Mouse (Mus musculus) frontal cortex, postnatal 14 days (tissue): ENCODE results near the gene Uhrf2.

Source experiments
- DNase-seq, 2 experiments: peaks; one replicate each; pipeline ENCODE4 v3.0.0; 2022; ENCODE audit warnings: low spot score in 2 of 2

Uhrf2 gene

DNA sequence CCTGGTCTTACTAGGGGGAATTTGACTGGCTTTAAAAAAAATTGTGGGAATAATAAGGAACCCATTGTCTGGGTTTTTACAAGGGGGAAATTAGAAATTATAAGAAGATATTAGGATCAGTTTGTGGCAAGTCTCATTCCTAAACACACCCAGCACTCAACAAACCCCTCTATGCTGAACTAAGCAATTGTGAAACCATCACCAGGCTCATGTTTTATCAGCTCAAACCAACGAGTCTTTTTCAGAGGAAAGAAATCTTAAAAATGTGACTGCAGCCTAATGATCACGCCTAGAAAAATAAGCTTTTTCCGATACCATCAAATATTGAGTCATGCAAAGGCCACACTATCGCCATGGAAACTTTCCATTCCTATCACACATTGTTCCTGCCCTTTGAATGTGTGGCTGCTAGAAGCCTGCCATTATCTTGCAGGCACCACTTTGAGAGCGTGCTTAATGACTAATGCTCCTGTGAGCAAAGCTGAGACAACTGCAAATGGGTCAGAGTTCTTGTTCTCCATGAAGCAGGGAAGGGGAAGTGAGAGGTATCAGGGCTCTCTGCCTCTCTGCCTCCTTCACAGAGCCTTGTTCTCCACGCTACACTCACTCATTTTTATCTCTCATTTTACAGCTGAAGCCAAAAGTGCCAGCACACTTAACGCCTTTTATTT is 94.8 kb downstream of the Uhrf2 start:
- DNase-seq, result no peak

DNA sequence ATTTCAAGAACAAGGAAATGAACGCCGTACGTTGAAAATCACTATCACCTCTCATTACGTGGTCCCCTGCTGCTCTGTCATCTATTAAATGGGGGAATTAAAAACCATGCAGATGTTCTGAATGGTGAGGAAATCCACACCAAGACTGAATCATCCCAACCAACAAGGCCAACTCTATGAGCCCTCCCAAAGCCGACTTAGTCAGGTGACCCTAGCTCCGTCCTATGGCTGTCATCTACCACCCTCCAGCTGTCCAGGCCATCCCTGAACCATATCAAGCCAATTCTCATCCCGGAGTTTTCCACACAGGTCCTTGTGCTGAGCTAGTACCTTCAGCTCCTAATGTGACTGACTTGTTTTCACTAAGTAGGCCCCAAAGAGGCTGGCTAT is 95.4 kb downstream of the Uhrf2 start:
- DNase-seq, result no peak

DNA sequence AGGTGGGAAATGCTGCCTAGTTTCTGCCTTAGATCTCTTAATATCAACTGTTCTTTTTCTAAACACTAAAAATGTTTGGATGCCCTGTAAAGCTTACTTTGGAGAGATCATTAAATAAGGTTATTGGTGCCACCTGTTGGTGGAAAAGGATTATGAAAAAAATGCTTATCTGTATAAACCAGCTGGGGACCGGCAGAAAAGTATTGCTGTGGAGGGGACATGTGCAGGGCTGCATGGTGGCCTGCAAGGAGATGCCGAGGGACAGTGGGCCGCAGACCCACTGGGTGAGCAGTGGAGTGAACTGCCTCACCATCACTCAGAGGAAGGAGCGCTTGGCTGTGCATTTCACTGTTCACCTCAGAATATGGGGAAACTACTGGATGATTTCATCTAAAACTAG is 97.9 kb downstream of the Uhrf2 start:
- DNase-seq, result no peak

DNA sequence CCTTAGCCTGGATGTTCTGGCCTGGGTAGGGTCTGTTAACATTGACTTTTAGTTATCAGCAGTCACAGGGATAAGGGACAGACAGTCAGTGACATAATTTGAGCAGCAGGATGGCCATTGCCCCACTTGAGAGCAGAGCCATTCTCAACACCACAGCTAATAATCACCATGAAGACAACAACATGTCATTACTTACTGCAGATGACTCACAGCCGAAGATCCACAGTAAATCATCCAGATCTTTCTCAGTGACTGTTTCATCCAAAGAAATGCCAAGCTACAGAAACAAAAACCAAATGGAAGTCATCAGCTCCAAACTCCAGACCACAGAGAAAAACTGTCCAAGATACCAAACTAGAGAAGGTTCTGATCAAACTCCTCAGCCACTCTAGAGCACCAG is 106.0 kb downstream of the Uhrf2 start:
- no peak for DNase-seq
